Mouse (Mus musculus) granulocyte monocyte progenitor cell, adult 5-6 weeks (primary cell): ENCODE data around the gene 2810408A11Rik. TPM values are rescaled to one million over a fixed set of nuclear protein-coding genes. Genes with fewer than 3 reads are reported as not detected.

Experiments
- ATAC-seq: replicated peaks from 2 replicates; pipeline ENCODE4 v1.8.0; 2016; ENCODE audit warnings: mild to moderate bottlenecking, moderate TSS enrichment, inconsistent platforms; ENCODE audit not compliant: poor library complexity, severe bottlenecking
- total RNA-seq, 2 experiments: library from RNA; stranded (forward) in 1 of 2; stranded (reverse) in 1 of 2; fragments of 200-712, 200-1000 nt in 1 of 2; fragments of >200 nt in 1 of 2; fragmentation: Nextera tagmentation in 1 of 2; gene quantifications; 2 replicates each; pipeline ENCODE4 v1.2.3; 2014 to 2017

The 2810408A11Rik gene
- total RNA-seq, 2 experiments from 2014 or later: 3.5 to 3.6 TPM

- peak; percentile 38 for ATAC-seq
Measured at GRCm38 (mm10) chr11:69914372-69914764, 13.6 kb upstream of the 2810408A11Rik start.

GRCm38 (mm10) chr11:69913554-69914371 lies 13.0 kb upstream of the 2810408A11Rik start, which contains the start of gene Gps2:
Gene Gps2 (plus strand): TSS chr11:69913888.
- ATAC-seq: peak; percentile 67

GRCm38 (mm10) chr11:69912716-69913530 lies 12.1 kb upstream of the 2810408A11Rik start:
- ATAC-seq: no peak

- ATAC-seq: no peak
Measured at GRCm38 (mm10) chr11:69911701-69912100, 10.9 kb upstream of the 2810408A11Rik start.

- ATAC-seq: no peak
Measured at GRCm38 (mm10) chr11:69910781-69911560, 10.2 kb upstream of the 2810408A11Rik start.

GRCm38 (mm10) chr11:69910177-69910576 lies 9.4 kb upstream of the 2810408A11Rik start:
- ATAC-seq: no peak

GRCm38 (mm10) chr11:69909174-69909573 lies 8.4 kb upstream of the 2810408A11Rik start:
- no peak for ATAC-seq

GRCm38 (mm10) chr11:69908645-69909044 lies 7.9 kb upstream of the 2810408A11Rik start:
- ATAC-seq: no peak

- no peak for ATAC-seq
Measured at GRCm38 (mm10) chr11:69904311-69904710, 3.5 kb upstream of the 2810408A11Rik start.

- no peak for ATAC-seq
Measured at GRCm38 (mm10) chr11:69902972-69903371, 2.2 kb upstream of the 2810408A11Rik start.

GRCm38 (mm10) chr11:69901993-69902392 lies 1.2 kb upstream of the 2810408A11Rik start:
- no peak for ATAC-seq

- peak; percentile 87 for ATAC-seq
Measured at GRCm38 (mm10) chr11:69901406-69901846, 639 bp upstream of the 2810408A11Rik start.

GRCm38 (mm10) chr11:69899870-69900269 lies 917 bp downstream of the 2810408A11Rik start:
- ATAC-seq: no peak

- ATAC-seq: peak; percentile 78
Measured at GRCm38 (mm10) chr11:69895291-69895690, 5.5 kb downstream of the 2810408A11Rik start, which contains the start of gene Acap1. Gene Acap1 (minus strand): TSS chr11:69895539.

- peak; percentile 71 for ATAC-seq
Measured at GRCm38 (mm10) chr11:69894671-69895070, 6.1 kb downstream of the 2810408A11Rik start.

- no peak for ATAC-seq
Measured at GRCm38 (mm10) chr11:69891482-69891881, 9.3 kb downstream of the 2810408A11Rik start.

GRCm38 (mm10) chr11:69886907-69887635 lies 13.7 kb downstream of the 2810408A11Rik start:
- ATAC-seq: no peak

GRCm38 (mm10) chr11:69884663-69885062 lies 16.1 kb downstream of the 2810408A11Rik start:
- no peak for ATAC-seq

GRCm38 (mm10) chr11:69884240-69884639 lies 16.5 kb downstream of the 2810408A11Rik start:
- ATAC-seq: no peak
